In the genomic region with DNA sequence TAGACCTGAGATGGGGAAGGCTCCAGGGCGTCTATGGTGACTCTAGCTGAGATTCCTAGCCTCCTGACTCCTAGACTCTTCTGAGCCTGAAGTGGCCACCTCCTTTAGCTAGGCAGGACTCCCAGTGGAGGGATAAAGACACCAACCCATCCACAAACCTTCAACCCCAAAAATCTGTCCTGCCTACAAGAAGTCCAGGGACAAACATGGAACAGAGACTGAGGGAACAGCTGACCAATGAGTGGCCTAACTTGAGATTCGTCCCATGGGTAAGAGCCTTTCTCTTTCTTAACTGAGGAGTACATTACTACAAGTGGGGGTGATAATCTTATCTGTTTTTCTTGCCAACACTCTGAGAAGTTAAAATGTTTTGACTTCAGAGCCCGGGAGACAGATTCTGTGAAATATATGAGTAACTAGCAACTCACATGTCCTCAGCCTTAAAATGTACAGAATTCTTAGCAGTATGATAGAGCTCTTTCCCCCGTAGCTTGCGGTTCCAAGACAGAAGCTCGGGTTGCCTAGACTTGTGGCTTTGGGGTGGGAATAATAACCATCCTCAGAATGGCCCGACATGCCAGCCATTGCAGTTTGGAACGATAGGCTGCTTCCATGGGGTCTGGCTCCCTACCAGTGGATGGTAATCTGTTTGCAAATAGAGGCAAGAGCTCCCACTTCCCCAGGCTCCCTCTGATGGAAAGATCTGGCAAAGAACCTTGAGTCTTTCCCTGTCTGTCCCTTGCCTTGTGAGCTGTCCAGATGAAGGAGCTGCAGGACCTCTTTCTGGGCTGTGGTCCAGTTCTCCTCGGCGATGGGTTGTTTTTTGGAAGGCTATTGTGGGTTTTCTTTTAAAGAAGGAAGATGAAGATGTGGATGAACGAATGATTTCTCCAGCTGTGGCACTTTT, we compare ENCODE assay signal across 9 mouse cellular contexts. TPM values are rescaled to one million over a fixed set of nuclear protein-coding genes. Genes with fewer than 3 reads are reported as not detected.
DNase-seq lines count a peak whose midpoint lies in the region; TF ChIP-seq lines count a peak whose summit lies in the region.
"Had no signal": no experiment of that assay in that cellular context is flagged by ENCODE, and none has a peak within 500 bp of the region (broad histone marks: within the 10 kb centered on the region; RNA-seq: fewer than 3 reads in every experiment).

No protein-coding gene starts in this region.

- H3K27ac ChIP-seq in heart, embryonic 10.5 days: no peak overlapping the region
- H3K27ac ChIP-seq in bone marrow macrophage, adult 2 months (ENCODE audit: insufficient read depth, low read depth, low read length): peak overlapping the region; percentile 30
- H3K27ac ChIP-seq: midbrain, embryonic 12.5 days had no signal

- H3K36me3 ChIP-seq in heart, embryonic 10.5 days: no peaks in the 10 kb centered on the region
- H3K36me3 ChIP-seq: midbrain, embryonic 12.5 days had no signal

- TF ChIP-seq CTCF in bone marrow macrophage, adult 2 months (IDR thresholded peaks at IDR 0.05; ENCODE audit: low read depth, low read length): no peak

- peak; percentile 73 to 81 for DNase-seq in heart, adult 18-20 months
- no peak for DNase-seq in heart, embryonic 10.5 days (ENCODE audit: low spot score)
- peak; percentile 69 to 80 for DNase-seq in heart, adult 9 months (ENCODE audit: low spot score in 2 of 2)
- DNase-seq in kidney, postnatal 36 days: peak; percentile 50 to 51
- no peak for DNase-seq in natural killer cell, adult 2 months (ENCODE audit: low spot score in 2 of 2)
- DNase-seq in thymus, postnatal 4 days: no peak
- no peak for DNase-seq in thymus, postnatal 0 days (ENCODE audit: low spot score)

- H3K4me1 ChIP-seq in heart, embryonic 10.5 days: peaks cover 20% of the 10 kb centered on the region
- peaks cover 31% of the 10 kb centered on the region for H3K4me1 ChIP-seq in bone marrow macrophage, adult 2 months (ENCODE audit: control insufficient read depth, insufficient read depth, low read length)

- TF ChIP-seq POLR2A in bone marrow macrophage, adult 2 months (IDR thresholded peaks at IDR 0.05; ENCODE audit: borderline replicate concordance, low read depth, low read length): no peak

- H3K4me3 ChIP-seq in heart, embryonic 10.5 days: no peak overlapping the region
- H3K4me3 ChIP-seq in bone marrow macrophage, adult 2 months (ENCODE audit: insufficient read depth, low read length): no peak overlapping the region
- H3K4me3 ChIP-seq: midbrain, embryonic 12.5 days had no signal

- no peaks in the 10 kb centered on the region for H3K9me3 ChIP-seq in heart, embryonic 10.5 days
- H3K9me3 ChIP-seq: midbrain, embryonic 12.5 days had no signal

- H3K27me3 ChIP-seq in heart, embryonic 10.5 days (ENCODE audit: insufficient read depth, poor library complexity, severe bottlenecking): peaks cover 4% of the 10 kb centered on the region; the same call in 1 of the 2 replicates

- WGBS in heart, embryonic 10.5 days: 48% methylated on average over 11 of the region's 11 CpGs

RNA-seq across cellular contexts. Expression of gene Ets1, which starts 30.8 kb away (rescaled TPM):
- 10 to 100 TPM; 35.3 to 36.9 TPM for total RNA-seq in heart, adult 18-20 months (2021)
- polyA plus RNA-seq in heart, embryonic 10.5 days (2016; fragmentation: Nextera tagmentation; extraction: Ambion mirVana): 47.2 and 50.2 TPM in 2 replicates
- 7.4 and 7.9 TPM in 2 replicates for polyA plus RNA-seq in bone marrow macrophage, adult 2 months (2012; ENCODE audit: insufficient read depth, insufficient read length, missing spikeins)
- polyA plus RNA-seq in thymus, postnatal 0 days (2015; fragmentation: Nextera tagmentation; extraction: Ambion mirVana): 324 and 355 TPM in 2 replicates

Comparison
In these comparisons a context has a peak if more than half of its experiments do, and no peak if none do; other contexts are left out.
1. DNase-seq: peak in heart, adult 18-20 months (2 of 2), heart, adult 9 months (2 of 2) and kidney, postnatal 36 days (2 of 2); none in heart, embryonic 10.5 days (single experiment), natural killer cell, adult 2 months (0 of 2), thymus, postnatal 4 days (single experiment) and thymus, postnatal 0 days (single experiment).